Mouse (Mus musculus) heart, adult 2 months (tissue): ENCODE data around the gene Scfd2.

Experiments
- CTCF ChIP-seq: fragments of 200-600 bp; IDR thresholded peaks from 2 replicates; pipeline ENCODE4 v1.8.1; 2022; ENCODE audit warnings: antibody characterized with exemption, mild to moderate bottlenecking, moderate library complexity
- EP300 ChIP-seq: fragments of 200-500 bp; IDR thresholded peaks from 2 replicates; pipeline ENCODE4 v1.6.1; 2011; ENCODE audit warnings: low read depth, low read length, control low read depth; ENCODE audit not compliant: insufficient read depth
- POLR2A ChIP-seq: fragments of 200-500 bp; IDR thresholded peaks from 2 replicates; pipeline ENCODE4 v1.6.1; 2011; ENCODE audit warnings: mild to moderate bottlenecking, low read depth, low read length, control low read depth; ENCODE audit not compliant: insufficient read depth

DNA sequence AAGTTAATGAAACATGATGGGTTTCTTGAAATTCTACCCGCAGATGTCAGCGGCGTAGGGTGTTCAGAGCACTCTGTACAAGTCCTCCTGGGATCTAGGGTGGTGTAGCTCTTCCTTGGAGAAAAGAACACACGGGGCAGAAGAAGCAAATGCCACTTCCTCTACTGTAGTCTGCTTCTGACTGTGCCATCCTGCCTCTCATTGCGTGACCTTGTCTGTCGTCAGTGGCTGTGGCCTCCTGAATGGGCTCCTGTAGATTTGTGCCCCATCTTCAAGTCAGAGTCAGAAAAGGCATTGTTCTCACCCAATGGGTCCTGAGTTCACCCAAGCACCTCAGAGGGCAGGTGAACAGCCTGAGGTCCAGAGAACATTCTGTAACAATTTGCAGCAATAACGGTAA lies 367.0 kb downstream of the Scfd2 start:
- TF ChIP-seq EP300 (no peak), CTCF (no peak), POLR2A (no peak)
